In the genomic region with DNA sequence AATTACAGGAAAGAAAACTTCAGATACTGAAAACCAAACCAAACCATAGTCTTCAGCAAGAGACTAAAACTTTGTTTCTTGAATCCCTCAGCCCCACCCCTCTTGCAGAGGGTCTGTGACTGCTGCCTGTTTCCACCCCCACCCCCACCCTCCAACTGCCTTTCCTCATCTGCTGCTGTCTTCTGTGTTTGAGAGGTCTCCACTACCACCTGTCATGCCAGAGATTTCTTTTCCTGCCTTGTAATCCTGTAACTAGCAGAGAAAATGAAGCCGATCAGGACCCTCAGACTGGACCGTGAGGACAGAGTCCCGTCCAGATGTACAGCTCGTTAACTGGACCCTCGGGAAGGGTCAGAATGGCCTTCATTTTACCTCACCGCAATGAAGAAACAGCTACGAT, we compare ENCODE assay signal across 25 mouse cellular contexts.
DNase-seq lines count a peak whose midpoint lies in the region; ATAC-seq and TF ChIP-seq lines count a peak whose summit lies in the region.
"Had no signal": no experiment of that assay in that cellular context is flagged by ENCODE, and none has a peak within 500 bp of the region (broad histone marks: within the 10 kb centered on the region; RNA-seq: fewer than 3 reads in every experiment).

No protein-coding gene starts in this region.

- no peak for DNase-seq in intestine, embryonic 14.5 days (ENCODE audit: low spot score)
- DNase-seq in limb, embryonic 10.5 days (ENCODE audit: low spot score), result no peak
- no peak for DNase-seq in limb, embryonic 14.5 days (ENCODE audit: low spot score)
- DNase-seq in urinary bladder, adult 18-20 months (ENCODE audit: low spot score in 2 of 2), result no peak
- DNase-seq: adrenal gland, adult 2 months; adrenal gland, postnatal 14 days; cerebellum, adult 11 months; cerebellum, adult 2 months; cerebellum, adult 9-11 months; cerebellum, postnatal 25 days; gastrocnemius, postnatal 25 days; heart, adult 18-20 months; heart, postnatal 10 days; heart, postnatal 36 days had no signal

- H3K9me3 ChIP-seq in intestine, embryonic 14.5 days (ENCODE audit: control insufficient read depth, low read length), result no peaks in the 10 kb centered on the region
- no peaks in the 10 kb centered on the region for H3K9me3 ChIP-seq in intestine, embryonic 15.5 days
- H3K9me3 ChIP-seq in limb, embryonic 12.5 days, result no peaks in the 10 kb centered on the region
- H3K9me3 ChIP-seq in limb, embryonic 10.5 days (replicated peaks), result no peaks in the 10 kb centered on the region
- no peaks in the 10 kb centered on the region for H3K9me3 ChIP-seq in limb, embryonic 14.5 days (ENCODE audit: control insufficient read depth, low read length)
- H3K9me3 ChIP-seq: embryonic facial prominence, embryonic 13.5 days; forebrain, embryonic 10.5 days; forebrain, embryonic 13.5 days; heart, embryonic 12.5 days; heart, embryonic 15.5 days; hindbrain, embryonic 10.5 days; hindbrain, embryonic 13.5 days had no signal

- no peak for TF ChIP-seq POLR2A in limb, embryonic 14.5 days (IDR thresholded peaks at IDR 0.05; ENCODE audit: borderline replicate concordance, extremely low read depth, insufficient read depth, insufficient read length)

- 0 out of 2 replicates have a peak, but pooled peaks have one; percentile 33 for ATAC-seq in intestine, embryonic 14.5 days (replicated peaks; ENCODE audit: low FRiP score, low TSS enrichment, low read depth)
- ATAC-seq in intestine, embryonic 15.5 days, result no peak
- ATAC-seq in limb, embryonic 12.5 days (ENCODE audit: insufficient number of reproducible peaks, insufficient read depth, low FRiP score, low TSS enrichment, low read depth), result no peak
- ATAC-seq in limb, embryonic 14.5 days (ENCODE audit: low FRiP score, low read depth), result peak; percentile 51; the same call in 1 of the 2 replicates
- ATAC-seq: CD4-positive, CD25-positive, alpha-beta regulatory T cell, adult 4 months; forebrain, embryonic 13.5 days; hindbrain, embryonic 16.5 days had no signal

- H3K27me3 ChIP-seq in intestine, embryonic 14.5 days (replicated peaks; ENCODE audit: control insufficient read depth, insufficient read depth, low read length), result no peaks in the 10 kb centered on the region
- no peaks in the 10 kb centered on the region for H3K27me3 ChIP-seq in intestine, embryonic 15.5 days (replicated peaks)
- no peaks in the 10 kb centered on the region for H3K27me3 ChIP-seq in limb, embryonic 12.5 days
- H3K27me3 ChIP-seq in limb, embryonic 10.5 days (ENCODE audit: low read depth, poor library complexity, severe bottlenecking), result no peaks in the 10 kb centered on the region
- H3K27me3 ChIP-seq in limb, embryonic 14.5 days (ENCODE audit: control insufficient read depth, insufficient read depth, low read length), result no peaks in the 10 kb centered on the region
- H3K27me3 ChIP-seq: embryonic facial prominence, embryonic 13.5 days; forebrain, embryonic 13.5 days; heart, embryonic 12.5 days; heart, embryonic 15.5 days; hindbrain, embryonic 13.5 days had no signal

- H3K9ac ChIP-seq in intestine, embryonic 14.5 days (ENCODE audit: low read length), result no peak overlapping the region
- no peak overlapping the region for H3K9ac ChIP-seq in intestine, embryonic 15.5 days
- no peak overlapping the region for H3K9ac ChIP-seq in limb, embryonic 12.5 days (replicated peaks)
- H3K9ac ChIP-seq in limb, embryonic 14.5 days (ENCODE audit: low read depth, low read length, severe bottlenecking), result no peak overlapping the region
- H3K9ac ChIP-seq: embryonic facial prominence, embryonic 13.5 days; forebrain, embryonic 13.5 days; heart, embryonic 12.5 days; heart, embryonic 15.5 days; hindbrain, embryonic 13.5 days had no signal

- H3K4me1 ChIP-seq in intestine, embryonic 14.5 days (replicated peaks; ENCODE audit: control insufficient read depth, insufficient read depth, low read length), result no peaks in the 10 kb centered on the region
- H3K4me1 ChIP-seq in intestine, embryonic 15.5 days (replicated peaks), result peaks cover 5% of the 10 kb centered on the region; the same call in 1 of the 2 replicates
- H3K4me1 ChIP-seq in limb, embryonic 12.5 days (replicated peaks), result peaks cover 9% of the 10 kb centered on the region; the same call in 1 of the 2 replicates
- peaks cover 14% of the 10 kb centered on the region for H3K4me1 ChIP-seq in limb, embryonic 10.5 days
- H3K4me1 ChIP-seq in limb, embryonic 14.5 days (ENCODE audit: control insufficient read depth, insufficient read depth, low read length), result no peaks in the 10 kb centered on the region
- H3K4me1 ChIP-seq: embryonic facial prominence, embryonic 13.5 days; forebrain, embryonic 13.5 days; heart, embryonic 12.5 days; heart, embryonic 15.5 days; hindbrain, embryonic 10.5 days had no signal

- H3K4me2 ChIP-seq in intestine, embryonic 14.5 days (ENCODE audit: low read length), result no peak overlapping the region
- no peak overlapping the region for H3K4me2 ChIP-seq in intestine, embryonic 15.5 days (replicated peaks)
- no peak overlapping the region for H3K4me2 ChIP-seq in limb, embryonic 12.5 days
- no peak overlapping the region for H3K4me2 ChIP-seq in limb, embryonic 14.5 days (replicated peaks; ENCODE audit: low read depth, low read length, severe bottlenecking)
- H3K4me2 ChIP-seq: embryonic facial prominence, embryonic 13.5 days; forebrain, embryonic 13.5 days; heart, embryonic 12.5 days; heart, embryonic 15.5 days; hindbrain, embryonic 13.5 days had no signal

- no peak overlapping the region for H3K4me3 ChIP-seq in intestine, embryonic 14.5 days (ENCODE audit: low read depth, low read length)
- no peak overlapping the region for H3K4me3 ChIP-seq in intestine, embryonic 15.5 days (replicated peaks)
- no peak overlapping the region for H3K4me3 ChIP-seq in limb, embryonic 12.5 days (replicated peaks)
- H3K4me3 ChIP-seq in limb, embryonic 10.5 days, result no peak overlapping the region
- no peak overlapping the region for H3K4me3 ChIP-seq in limb, embryonic 14.5 days (replicated peaks; ENCODE audit: low read length)
- H3K4me3 ChIP-seq: embryonic facial prominence, embryonic 13.5 days; forebrain, embryonic 10.5 days; forebrain, embryonic 13.5 days; heart, embryonic 12.5 days; heart, embryonic 15.5 days; hindbrain, embryonic 10.5 days; hindbrain, embryonic 13.5 days had no signal

- WGBS in intestine, embryonic 14.5 days, result 86% methylated on average over 7 of the region's 7 CpGs
- 76% methylated on average over 7 of the region's 7 CpGs for WGBS in intestine, embryonic 15.5 days
- WGBS in limb, embryonic 12.5 days, result 48% methylated on average over 7 of the region's 7 CpGs
- WGBS in limb, embryonic 10.5 days, result 77% methylated on average over 7 of the region's 7 CpGs
- WGBS in limb, embryonic 14.5 days, result 42% methylated on average over 7 of the region's 7 CpGs

- H3K36me3 ChIP-seq in intestine, embryonic 14.5 days (ENCODE audit: control insufficient read depth, insufficient read depth, low read length), result peaks cover 40% of the 10 kb centered on the region
- H3K36me3 ChIP-seq in intestine, embryonic 15.5 days, result peaks cover 17% of the 10 kb centered on the region
- peaks cover 40% of the 10 kb centered on the region for H3K36me3 ChIP-seq in limb, embryonic 12.5 days
- H3K36me3 ChIP-seq in limb, embryonic 10.5 days, result peaks cover 30% of the 10 kb centered on the region
- H3K36me3 ChIP-seq in limb, embryonic 14.5 days (ENCODE audit: control insufficient read depth, insufficient read depth, low read length), result peaks cover 29% of the 10 kb centered on the region

- H3K27ac ChIP-seq in intestine, embryonic 14.5 days (ENCODE audit: low read depth), result no peak overlapping the region
- H3K27ac ChIP-seq in intestine, embryonic 15.5 days, result no peak overlapping the region
- peak overlapping the region; percentile 64 for H3K27ac ChIP-seq in limb, embryonic 12.5 days
- no peak overlapping the region for H3K27ac ChIP-seq in limb, embryonic 10.5 days
- no peak overlapping the region for H3K27ac ChIP-seq in limb, embryonic 14.5 days (replicated peaks; ENCODE audit: low read depth, low read length)
- H3K27ac ChIP-seq: embryonic facial prominence, embryonic 13.5 days; forebrain, embryonic 10.5 days; forebrain, embryonic 13.5 days; heart, embryonic 15.5 days; hindbrain, embryonic 10.5 days; hindbrain, embryonic 13.5 days had no signal

Comparison
In these comparisons a context has a peak if more than half of its experiments do, and no peak if none do; other contexts are left out.
1. ATAC-seq: peak in intestine, embryonic 14.5 days (single experiment) and limb, embryonic 14.5 days (single experiment); none in intestine, embryonic 15.5 days (single experiment) and limb, embryonic 12.5 days (single experiment).